Mouse (Mus musculus) forebrain, embryonic 16.5 days (tissue): ENCODE data around the gene Mcemp1. TPM values are rescaled to one million over a fixed set of nuclear protein-coding genes. Genes with fewer than 3 reads are reported as not detected.

Source experiments
- ATAC-seq: fragments of 200-750 bp; cut with Nextera tagmentation; 2 replicates; pipeline ENCODE4 v1.8.0; 2017; ENCODE audit warnings: mild to moderate bottlenecking, moderate library complexity
- H3K27ac ChIP-seq: fragments of 300-500 bp; sonication (generic); 2 replicates; pipeline ENCODE4 v1.5.1; 2014; ENCODE audit warnings: low read length, control low read depth
- H3K27me3 ChIP-seq: fragments of 300-500 bp; sonication (generic); replicated peaks from 2 replicates; pipeline ENCODE4 v1.6.1; 2014; ENCODE audit warnings: low read length; ENCODE audit not compliant: control insufficient read depth, insufficient read depth
- H3K36me3 ChIP-seq: fragments of 300-500 bp; sonication (generic); 2 replicates; pipeline ENCODE4 v1.6.1; 2014; ENCODE audit not compliant: control insufficient read depth, insufficient read depth
- H3K4me1 ChIP-seq: fragments of 300-500 bp; sonication (generic); replicated peaks from 2 replicates; pipeline ENCODE4 v1.6.1; 2014; ENCODE audit warnings: low read length; ENCODE audit not compliant: control insufficient read depth, insufficient read depth
- H3K4me2 ChIP-seq: fragments of 300-500 bp; sonication (generic); 2 replicates; pipeline ENCODE4 v1.6.1; 2014; ENCODE audit warnings: mild to moderate bottlenecking, low read length, control low read depth
- H3K4me3 ChIP-seq: fragments of 300-500 bp; sonication (generic); replicated peaks from 2 replicates; pipeline ENCODE4 v1.5.1; 2014; ENCODE audit warnings: mild to moderate bottlenecking, low read length, control low read depth
- H3K9ac ChIP-seq: fragments of 300-500 bp; sonication (generic); replicated peaks from 2 replicates; pipeline ENCODE4 v1.6.1; 2014; ENCODE audit warnings: low read depth, low read length, control low read depth
- H3K9me3 ChIP-seq: fragments of 300-500 bp; sonication (generic); 2 replicates; pipeline ENCODE4 v1.6.1; 2016; ENCODE audit warnings: low read length; ENCODE audit not compliant: control insufficient read depth
- WGBS: fragments of 180-500 bp; shearing (Covaris S2); extraction: QIAGEN DNeasy Blood & Tissue Kit; methylation state at CpG from one replicate; pipeline ENCODE4 v1.1.7; 2014; 5-methylcytosine and 5-hydroxymethylcytosine counted together
- polyA plus RNA-seq: library from polyadenylated mRNA; unstranded; fragments of >200 nt; fragmentation: Nextera tagmentation; extraction: Ambion mirVana; gene quantifications from 2 replicates; pipeline ENCODE4 v1.2.1, GENCODE M21; 2015

Mcemp1 gene
- polyA plus RNA-seq, 1 experiment from 2014 or later: not detected

GRCm38 (mm10) chr8:3645804-3646203, 19.8 kb upstream of the Mcemp1 start:
- 29% methylated on average over 5 of the region's 5 CpGs for WGBS
- Histone ChIP-seq H3K4me1 (no peaks in the 10 kb centered on the region), H3K9ac (no peak overlapping the region), H3K36me3 (no peaks in the 10 kb centered on the region), H3K4me2 (no peak overlapping the region), H3K4me3 (no peak overlapping the region), H3K9me3 (no peaks in the 10 kb centered on the region), H3K27me3 (no peaks in the 10 kb centered on the region), H3K27ac (no peak overlapping the region)
- no peak for ATAC-seq

GRCm38 (mm10) chr8:3646824-3647531, 18.6 kb upstream of the Mcemp1 start:
- Histone ChIP-seq H3K9me3 (no peaks in the 10 kb centered on the region), H3K27me3 (no peaks in the 10 kb centered on the region), H3K4me1 (no peaks in the 10 kb centered on the region), H3K4me3 (no peak overlapping the region), H3K4me2 (no peak overlapping the region), H3K36me3 (no peaks in the 10 kb centered on the region), H3K9ac (no peak overlapping the region), H3K27ac (no peak overlapping the region)
- 83% methylated on average over 6 of the region's 6 CpGs for WGBS
- no peak for ATAC-seq

DNA sequence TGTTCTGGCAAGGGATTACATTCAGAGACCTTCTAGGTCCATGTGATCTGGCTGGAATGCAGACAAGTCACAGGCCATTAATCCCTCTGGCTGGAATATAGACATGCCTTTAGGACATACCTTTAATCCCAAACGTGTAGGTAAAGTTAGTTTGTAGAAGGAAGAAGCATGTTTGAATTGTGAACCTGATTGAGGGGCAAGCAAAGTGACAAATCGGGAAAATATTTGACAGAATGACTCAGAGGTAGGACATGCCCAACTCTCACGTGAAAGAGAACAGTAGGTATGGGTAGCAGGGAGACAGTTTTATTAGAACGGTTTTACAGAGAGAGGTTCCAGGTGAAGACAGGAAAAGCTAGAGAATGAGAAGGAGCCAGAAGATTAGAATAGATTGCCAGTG, 18.0 kb upstream of the Mcemp1 start:
- H3K4me1 ChIP-seq: no peaks in the 10 kb centered on the region
- H3K27ac ChIP-seq: no peak overlapping the region
- no peaks in the 10 kb centered on the region for H3K27me3 ChIP-seq
- H3K9me3 ChIP-seq: no peaks in the 10 kb centered on the region
- 84% methylated on average over 4 of the region's 4 CpGs for WGBS
- no peaks in the 10 kb centered on the region for H3K36me3 ChIP-seq
- H3K4me3 ChIP-seq: no peak overlapping the region
- H3K4me2 ChIP-seq: no peak overlapping the region
- H3K9ac ChIP-seq: no peak overlapping the region
- ATAC-seq: no peak

DNA sequence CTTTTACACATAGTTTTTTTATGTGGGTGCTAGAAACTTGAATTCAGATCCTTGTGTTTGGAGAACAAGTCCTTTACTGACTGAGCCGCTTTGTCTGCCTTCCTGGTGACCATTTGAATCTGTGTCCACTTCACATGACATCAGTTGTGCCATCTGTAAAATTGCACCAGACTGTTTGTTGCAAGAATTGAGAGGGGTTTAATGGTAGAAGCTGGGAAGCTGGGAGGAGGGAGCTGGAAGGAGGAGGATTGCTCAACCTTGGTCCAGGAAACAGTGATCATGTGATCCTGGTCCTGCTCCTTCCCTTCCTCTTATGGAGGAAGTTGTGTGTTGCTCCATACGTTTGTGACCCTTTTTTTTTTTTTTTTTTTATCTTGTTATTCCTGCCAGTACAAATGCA, 17.3 kb upstream of the Mcemp1 start:
- Histone ChIP-seq H3K4me2 (no peak overlapping the region), H3K27ac (no peak overlapping the region), H3K36me3 (no peaks in the 10 kb centered on the region), H3K9me3 (no peaks in the 10 kb centered on the region), H3K9ac (no peak overlapping the region), H3K4me1 (no peaks in the 10 kb centered on the region), H3K27me3 (no peaks in the 10 kb centered on the region), H3K4me3 (no peak overlapping the region)
- no peak for ATAC-seq
- 85% methylated on average over 2 of the region's 2 CpGs for WGBS

DNA sequence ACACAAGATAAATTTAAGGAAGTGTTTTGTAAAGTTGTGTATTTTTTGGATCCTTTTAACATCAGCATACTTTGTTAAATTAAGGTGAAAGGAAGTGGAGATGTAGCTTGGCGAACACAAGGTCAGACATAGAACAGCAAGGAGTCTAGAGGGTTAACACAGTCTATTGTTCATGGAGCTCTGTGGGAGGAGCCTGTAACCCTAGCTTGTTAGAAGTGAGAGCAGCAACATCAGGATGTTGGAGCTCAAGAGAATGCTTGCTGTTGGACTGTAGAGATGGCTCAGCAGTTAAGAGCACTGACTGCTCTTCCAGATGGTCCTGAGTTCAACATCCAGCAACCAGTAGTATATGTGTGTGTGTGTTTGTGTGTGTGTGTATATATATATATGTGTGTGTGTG, 16.6 kb upstream of the Mcemp1 start:
- no peak overlapping the region for H3K4me2 ChIP-seq
- H3K27ac ChIP-seq: no peak overlapping the region
- no peaks in the 10 kb centered on the region for H3K27me3 ChIP-seq
- no peaks in the 10 kb centered on the region for H3K36me3 ChIP-seq
- no peak overlapping the region for H3K4me3 ChIP-seq
- no peaks in the 10 kb centered on the region for H3K4me1 ChIP-seq
- no peak for ATAC-seq
- 42% methylated on average over 1 of the region's 1 CpGs for WGBS
- H3K9ac ChIP-seq: no peak overlapping the region
- no peaks in the 10 kb centered on the region for H3K9me3 ChIP-seq

DNA sequence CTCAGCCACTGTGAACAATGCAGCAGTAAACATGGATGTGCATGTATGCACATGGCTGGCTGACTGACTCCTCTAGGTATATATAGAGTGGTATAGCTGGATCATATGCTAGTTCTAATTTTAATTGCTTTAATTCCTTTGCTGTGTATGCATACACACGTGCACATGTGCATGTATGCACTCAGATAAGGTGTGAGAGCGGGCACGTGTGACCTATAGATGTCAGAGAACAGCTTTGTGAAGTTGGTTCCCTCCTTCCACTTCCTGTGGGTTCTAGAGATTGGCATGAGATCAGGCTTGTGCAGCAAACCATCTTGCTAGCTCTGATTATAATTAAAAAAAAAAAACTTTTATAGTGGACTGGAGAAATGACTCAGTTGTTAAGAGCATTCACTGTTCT, 12.7 kb upstream of the Mcemp1 start:
- Histone ChIP-seq H3K9ac (no peak overlapping the region), H3K4me3 (no peak overlapping the region), H3K4me2 (no peak overlapping the region), H3K27me3 (no peaks in the 10 kb centered on the region), H3K36me3 (no peaks in the 10 kb centered on the region), H3K27ac (no peak overlapping the region), H3K4me1 (peaks cover 4% of the 10 kb centered on the region; the same call in 1 of the 2 replicates), H3K9me3 (no peaks in the 10 kb centered on the region)
- ATAC-seq: no peak
- 65% methylated on average over 3 of the region's 3 CpGs for WGBS

DNA sequence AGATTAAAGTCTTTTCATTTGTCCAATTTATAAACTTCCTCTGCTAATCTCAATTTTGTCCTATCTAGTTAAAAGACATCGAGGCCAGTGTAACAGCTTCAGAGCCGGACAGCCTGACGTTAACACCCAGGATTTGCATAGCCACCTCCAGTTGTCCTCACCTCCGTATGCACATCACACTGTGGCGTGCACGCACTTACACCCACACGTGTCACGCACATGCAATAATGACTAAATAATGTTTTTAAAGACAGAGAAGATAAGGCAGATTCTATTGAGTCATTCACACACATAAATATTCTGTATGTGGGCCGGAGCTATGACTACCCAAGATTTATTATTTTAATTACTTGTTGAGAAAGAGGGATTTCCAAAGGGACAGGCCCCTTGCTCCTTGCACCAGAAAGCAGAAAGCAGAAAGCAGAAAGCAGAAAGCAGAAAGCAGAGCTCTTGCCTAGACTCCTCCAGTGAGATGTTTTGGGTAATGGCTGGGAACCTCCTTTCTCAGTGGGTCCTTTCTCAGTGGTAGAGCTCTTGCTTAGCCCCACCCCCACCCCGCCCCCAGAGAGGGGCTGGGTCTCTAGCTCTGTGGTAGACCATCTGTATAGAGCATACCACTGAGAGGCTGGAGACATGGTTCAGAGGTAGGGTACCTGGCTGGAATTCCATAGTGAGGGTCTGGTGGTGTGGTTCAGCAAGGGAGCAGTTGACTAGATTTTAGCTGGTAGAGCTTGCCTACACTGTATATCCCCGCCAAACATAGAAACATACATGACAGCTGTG, 10.6 kb upstream of the Mcemp1 start:
- Histone ChIP-seq H3K4me1 (peaks cover 4% of the 10 kb centered on the region; the same call in 1 of the 2 replicates), H3K4me3 (no peak overlapping the region), H3K36me3 (no peaks in the 10 kb centered on the region), H3K9me3 (no peaks in the 10 kb centered on the region), H3K4me2 (no peak overlapping the region), H3K27me3 (no peaks in the 10 kb centered on the region), H3K9ac (no peak overlapping the region), H3K27ac (no peak overlapping the region)
- 78% methylated on average over 11 of the region's 11 CpGs for WGBS
- ATAC-seq: no peak

- ATAC-seq: no peak
- 74% methylated on average over 3 of the region's 3 CpGs for WGBS
Measured at GRCm38 (mm10) chr8:3655526-3655925, 10.0 kb upstream of the Mcemp1 start, which contains the start of gene Retn. TSS of gene Retn (plus strand) at chr8:3655770.

DNA sequence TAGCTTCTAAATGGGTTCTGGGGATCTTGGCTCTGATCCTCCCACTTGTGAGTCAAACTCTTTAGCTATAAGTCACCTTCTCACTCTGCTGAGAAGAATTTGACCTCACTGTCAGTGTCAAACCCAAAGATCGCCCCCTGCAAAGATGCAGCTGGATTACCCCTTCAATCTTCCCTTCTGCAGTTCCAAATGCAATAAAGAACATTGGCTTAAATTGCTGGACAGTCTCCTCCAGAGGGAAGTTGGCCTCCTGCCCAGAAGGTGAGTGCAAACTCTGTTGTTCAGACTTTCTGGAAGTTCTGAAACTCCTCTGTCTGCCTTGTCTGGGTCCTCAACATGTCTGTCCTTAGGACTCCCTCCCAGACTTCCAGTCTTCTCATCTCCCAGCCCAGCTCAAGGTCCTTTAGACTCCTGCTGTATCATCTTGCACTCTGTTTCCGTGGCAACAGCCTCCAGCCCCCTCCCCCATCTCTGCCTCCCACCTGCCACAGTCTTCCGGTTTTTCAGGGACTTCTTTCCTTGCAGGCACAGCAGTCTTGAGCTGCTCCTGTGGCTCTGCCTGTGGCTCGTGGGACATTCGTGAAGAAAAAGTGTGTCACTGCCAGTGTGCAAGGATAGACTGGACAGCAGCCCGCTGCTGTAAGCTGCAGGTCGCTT, 8.7 kb upstream of the Mcemp1 start:
- Histone ChIP-seq H3K4me1 (peaks cover 4% of the 10 kb centered on the region; the same call in 1 of the 2 replicates), H3K4me3 (no peak overlapping the region; the same call in 1 of the 2 replicates), H3K4me2 (peak overlapping the region; percentile 25; the same call in 1 of the 2 replicates), H3K36me3 (no peaks in the 10 kb centered on the region), H3K9me3 (no peaks in the 10 kb centered on the region), H3K9ac (no peak overlapping the region), H3K27ac (no peak overlapping the region), H3K27me3 (no peaks in the 10 kb centered on the region)
- peak; percentile 43; the same call in 1 of the 2 replicates for ATAC-seq
- WGBS: 18% methylated on average over 7 of the region's 7 CpGs

More at GRCm38 (mm10) chr8:3655526-3655925, 10.0 kb upstream of the Mcemp1 start, which contains the start of gene Retn:
- Histone ChIP-seq H3K36me3 (no peaks in the 10 kb centered on the region), H3K27me3 (no peaks in the 10 kb centered on the region), H3K4me2 (no peak within 1 kb of the TSS), H3K4me1 (peaks cover 4% of the 10 kb centered on the region; the same call in 1 of the 2 replicates), H3K9ac (no peak within 1 kb of the TSS), H3K9me3 (no peaks in the 10 kb centered on the region), H3K27ac (no peak within 1 kb of the TSS), H3K4me3 (no peak within 1 kb of the TSS)
